Mouse (Mus musculus) ovary, adult 18-20 months (tissue): Measurements from ENCODE around the gene Lrp10.

Experiments
- DNase-seq: peaks from one replicate; pipeline ENCODE4 v3.0.0; 2022; ENCODE audit warnings: low spot score, mixed read lengths

The Lrp10 gene

GRCm38 (mm10) chr14:54475941-54476844 lies 12.3 kb downstream of the Lrp10 start, which contains the start of gene Rem2:
Gene Rem2 (plus strand): TSS chr14:54476100.
- DNase-seq = no peak

- DNase-seq = no peak
Measured at GRCm38 (mm10) chr14:54477172-54477909, 13.4 kb downstream of the Lrp10 start.

- peak; percentile 23 for DNase-seq
Measured at GRCm38 (mm10) chr14:54479451-54479920, 15.5 kb downstream of the Lrp10 start.

GRCm38 (mm10) chr14:54480673-54481072 lies 16.7 kb downstream of the Lrp10 start:
- DNase-seq = no peak

GRCm38 (mm10) chr14:54481402-54481801 lies 17.5 kb downstream of the Lrp10 start:
- no peak for DNase-seq

- DNase-seq = no peak
Measured at GRCm38 (mm10) chr14:54482498-54482897, 18.6 kb downstream of the Lrp10 start.

GRCm38 (mm10) chr14:54485899-54486298 lies 22.0 kb downstream of the Lrp10 start:
- no peak for DNase-seq

- no peak for DNase-seq
Measured at GRCm38 (mm10) chr14:54487732-54488131, 23.8 kb downstream of the Lrp10 start.

GRCm38 (mm10) chr14:54488350-54488749 lies 24.4 kb downstream of the Lrp10 start:
- DNase-seq = no peak

- DNase-seq = no peak
Measured at GRCm38 (mm10) chr14:54492345-54493131, 28.6 kb downstream of the Lrp10 start.

- no peak for DNase-seq
Measured at GRCm38 (mm10) chr14:54493236-54493635, 29.3 kb downstream of the Lrp10 start.

- DNase-seq = no peak
Measured at GRCm38 (mm10) chr14:54494234-54494633, 30.3 kb downstream of the Lrp10 start.

GRCm38 (mm10) chr14:54496706-54497105 lies 32.8 kb downstream of the Lrp10 start:
- DNase-seq = no peak

GRCm38 (mm10) chr14:54499330-54499729 lies 35.4 kb downstream of the Lrp10 start:
- no peak for DNase-seq

- DNase-seq = no peak
Measured at GRCm38 (mm10) chr14:54501365-54501764, 37.4 kb downstream of the Lrp10 start.

GRCm38 (mm10) chr14:54503092-54503491 lies 39.2 kb downstream of the Lrp10 start:
- DNase-seq = no peak

GRCm38 (mm10) chr14:54509774-54510173 lies 45.8 kb downstream of the Lrp10 start:
- no peak for DNase-seq

- no peak for DNase-seq
Measured at GRCm38 (mm10) chr14:54516710-54517310, 52.9 kb downstream of the Lrp10 start.
